Mouse (Mus musculus): ENCODE data around the gene Pdcd5. TPM values are rescaled to one million over a fixed set of nuclear protein-coding genes. Genes with fewer than 3 reads are reported as not detected.

Gene Pdcd5
- total RNA-seq, 2 experiments from 2014 or later, result 52.4 to 86.1 TPM

- peak; percentile 44 for ATAC-seq (ENCODE audit: poor library complexity, severe bottlenecking)
Measured at GRCm38 (mm10) chr7:35646317-35647081, 822 bp downstream of the Pdcd5 start.

DNA sequence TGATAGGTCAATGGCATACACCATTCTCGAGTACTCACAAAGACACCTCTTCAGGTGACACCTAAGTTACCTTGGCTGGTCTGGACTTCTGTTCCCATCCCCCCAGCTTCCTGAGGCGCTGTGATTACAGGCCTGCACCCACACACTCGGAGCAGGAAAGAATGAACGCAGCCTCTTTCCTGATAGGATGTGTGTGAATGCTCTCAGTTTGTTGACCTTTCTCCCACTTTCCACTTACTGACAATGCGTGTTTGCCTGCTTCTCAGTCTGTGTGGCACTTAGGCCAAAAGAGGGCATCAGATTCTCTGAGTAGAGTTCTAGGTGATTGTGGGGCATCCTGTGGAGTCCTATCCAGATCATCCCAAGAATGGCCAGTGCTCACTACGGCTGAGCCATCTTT is 7.2 kb downstream of the Pdcd5 start:
- no peak for ATAC-seq (ENCODE audit: poor library complexity, severe bottlenecking)

- ATAC-seq (ENCODE audit: poor library complexity, severe bottlenecking), result no peak
Measured at GRCm38 (mm10) chr7:35636874-35637273, 10.4 kb downstream of the Pdcd5 start.

DNA sequence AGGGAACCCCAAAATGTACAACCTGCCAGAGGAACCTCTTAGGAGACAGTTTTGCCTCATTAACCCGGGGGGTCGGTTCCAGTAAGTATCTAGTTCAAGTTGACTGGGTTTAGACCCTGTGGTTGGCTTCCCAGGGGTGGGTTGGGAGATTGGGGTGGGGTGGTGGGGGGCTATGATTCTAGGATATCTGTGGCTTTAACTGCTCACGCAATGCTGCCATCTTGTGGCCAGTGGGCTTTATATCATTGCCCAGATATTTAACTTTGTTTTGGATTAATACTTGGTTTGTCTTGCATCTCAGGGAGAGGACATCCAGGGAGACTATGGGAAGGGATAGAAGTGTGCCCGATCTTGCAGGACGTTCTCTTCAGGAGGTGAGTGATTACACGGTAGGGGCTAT is 11.1 kb downstream of the Pdcd5 start:
- ATAC-seq (ENCODE audit: poor library complexity, severe bottlenecking), result no peak

GRCm38 (mm10) chr7:35628496-35628895 is 18.8 kb downstream of the Pdcd5 start:
- ATAC-seq (ENCODE audit: poor library complexity, severe bottlenecking), result peak; percentile 56; the same call in 1 of the 2 replicates

GRCm38 (mm10) chr7:35627371-35627770 is 19.9 kb downstream of the Pdcd5 start:
- ATAC-seq (ENCODE audit: poor library complexity, severe bottlenecking), result no peak

DNA sequence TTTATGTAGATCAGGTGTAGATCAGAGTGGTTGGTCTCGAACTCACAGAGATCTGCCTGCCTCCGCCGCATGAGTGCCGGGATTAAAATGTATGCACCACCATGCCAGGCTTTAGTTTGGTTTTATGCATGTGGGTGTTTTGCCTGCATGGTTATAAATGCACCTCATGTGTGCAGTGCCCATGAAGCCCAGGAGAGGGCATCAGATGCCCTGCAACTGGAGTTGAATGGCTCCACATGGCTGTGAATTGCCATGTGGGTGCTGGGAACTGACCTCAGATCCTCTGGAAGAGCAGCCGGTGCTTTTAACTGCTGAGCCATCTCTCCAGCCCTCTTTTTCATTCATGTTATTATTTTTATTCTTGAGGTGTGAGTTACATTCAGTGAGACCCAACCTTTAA is 21.3 kb downstream of the Pdcd5 start:
- no peak for ATAC-seq (ENCODE audit: poor library complexity, severe bottlenecking)

GRCm38 (mm10) chr7:35622626-35623025 is 24.7 kb downstream of the Pdcd5 start:
- no peak for ATAC-seq (ENCODE audit: poor library complexity, severe bottlenecking)

DNA sequence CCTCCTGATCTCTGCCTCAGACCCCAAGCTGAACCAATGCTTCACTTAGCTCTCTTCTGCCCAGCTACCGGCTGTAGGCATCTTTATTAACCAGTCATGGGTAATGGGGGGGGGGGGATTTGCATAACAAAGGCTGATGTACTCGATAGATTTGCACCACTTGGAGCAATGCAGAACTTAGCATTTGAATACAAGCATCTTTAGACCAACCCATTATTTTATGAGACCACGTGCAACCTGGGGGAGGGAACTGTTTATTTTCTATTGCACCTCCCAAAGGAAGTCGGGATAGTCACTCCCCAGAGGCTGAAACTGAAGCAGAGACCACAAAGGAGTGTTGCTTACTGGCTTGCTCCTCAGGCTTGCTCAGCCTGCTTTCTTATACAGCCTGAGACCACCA is 29.8 kb downstream of the Pdcd5 start:
- no peak for ATAC-seq (ENCODE audit: poor library complexity, severe bottlenecking)

- peak; percentile 86 for ATAC-seq (ENCODE audit: poor library complexity, severe bottlenecking)
Measured at GRCm38 (mm10) chr7:35609245-35609644, 38.1 kb downstream of the Pdcd5 start.

DNA sequence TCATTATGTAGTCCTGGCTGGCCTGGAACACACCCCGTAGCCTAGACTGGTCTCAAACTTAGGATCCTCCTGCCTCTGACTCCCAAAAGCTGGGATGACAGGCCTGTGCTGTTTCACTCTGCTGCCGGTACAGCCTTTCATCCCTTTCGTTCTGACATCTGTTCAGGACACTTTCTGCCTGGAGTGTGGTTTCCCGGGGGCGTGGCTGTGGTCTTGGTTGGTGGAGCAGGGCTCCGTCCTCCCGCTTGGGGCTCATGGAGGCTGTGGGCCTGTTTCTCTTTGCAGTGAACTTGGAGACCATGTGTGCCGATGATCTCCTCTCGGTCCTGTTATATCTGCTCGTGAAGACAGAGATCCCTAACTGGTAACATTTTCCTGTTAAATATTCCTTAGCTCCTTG is 40.5 kb downstream of the Pdcd5 start:
- peak; percentile 49; the same call in 1 of the 2 replicates for ATAC-seq (ENCODE audit: poor library complexity, severe bottlenecking)

- ATAC-seq (ENCODE audit: poor library complexity, severe bottlenecking), result no peak
Measured at GRCm38 (mm10) chr7:35602766-35603165, 44.6 kb downstream of the Pdcd5 start.

GRCm38 (mm10) chr7:35601106-35601505 is 46.2 kb downstream of the Pdcd5 start:
- peak; percentile 56 for ATAC-seq (ENCODE audit: poor library complexity, severe bottlenecking)

GRCm38 (mm10) chr7:35600031-35600430 is 47.3 kb downstream of the Pdcd5 start:
- no peak for ATAC-seq (ENCODE audit: poor library complexity, severe bottlenecking)

DNA sequence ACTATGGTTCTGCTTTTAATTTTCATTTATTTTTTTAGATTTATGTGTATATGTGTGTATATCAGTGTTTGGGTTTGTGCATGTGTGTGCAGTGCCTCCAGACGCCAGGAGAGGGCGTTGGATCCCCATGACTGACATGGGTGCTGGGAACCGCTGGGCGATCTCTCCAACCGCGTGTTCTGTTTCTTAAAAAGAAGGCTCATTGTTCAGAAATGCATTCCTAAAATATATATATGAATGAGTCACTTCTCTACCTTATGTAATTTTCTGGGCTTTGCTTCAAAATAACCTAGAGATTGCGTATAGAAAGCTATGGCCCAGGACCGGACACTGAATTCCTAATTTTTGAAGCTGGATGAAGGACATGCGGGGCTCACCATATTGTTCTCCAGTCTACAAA is 47.8 kb downstream of the Pdcd5 start:
- ATAC-seq (ENCODE audit: poor library complexity, severe bottlenecking), result no peak

DNA sequence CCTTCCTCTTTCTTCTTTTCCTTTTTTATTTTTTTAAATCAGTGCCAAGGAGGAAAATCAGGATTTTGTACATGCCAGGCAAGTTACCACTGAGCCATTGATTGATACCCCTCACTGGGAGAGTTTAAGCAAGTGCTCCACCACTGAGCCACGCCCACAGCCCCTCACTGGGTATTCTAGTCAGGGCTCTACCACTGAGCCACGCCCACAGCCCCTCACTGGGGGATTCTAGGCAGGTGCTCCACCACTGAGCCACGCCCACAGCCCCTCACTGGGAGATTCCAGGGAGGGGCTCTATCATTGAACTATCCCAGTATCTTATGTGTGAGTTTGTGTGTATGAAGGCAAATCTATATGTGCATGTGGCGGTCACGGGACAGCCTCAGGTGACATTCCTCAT is 53.0 kb downstream of the Pdcd5 start:
- no peak for ATAC-seq (ENCODE audit: poor library complexity, severe bottlenecking)

Other genes with a start within 250 kb of the Pdcd5 start
- gene Slc7a9, start 198.7 kb downstream of the Pdcd5 start, total RNA-seq (2015), result not detected in 2 replicates
- gene Slc7a9, start 198.7 kb downstream of the Pdcd5 start, total RNA-seq (2017), result not detected in 2 replicates
- gene Tdrd12, start 109.8 kb downstream of the Pdcd5 start, total RNA-seq (2015), result not detected in 2 replicates
- gene Tdrd12, start 109.8 kb downstream of the Pdcd5 start, total RNA-seq (2017), result not detected in 2 replicates
- 39.6 and 46.4 TPM in 2 replicates for gene Nudt19, start 91.2 kb downstream of the Pdcd5 start, total RNA-seq (2015)
- 21.1 and 22.2 TPM in 2 replicates for gene Nudt19, start 91.2 kb downstream of the Pdcd5 start, total RNA-seq (2017)
- 0.09 TPM in 1 of 2 replicates, not detected in the other for gene Rgs9bp, start 61.9 kb downstream of the Pdcd5 start, total RNA-seq (2015)
- gene Rgs9bp, start 61.9 kb downstream of the Pdcd5 start, total RNA-seq (2017), result 0.04 and 0.11 TPM in 2 replicates
- gene Ankrd27, start 61.3 kb downstream of the Pdcd5 start, total RNA-seq (2015), result 11.6 and 16.8 TPM in 2 replicates
- gene Ankrd27, start 61.3 kb downstream of the Pdcd5 start, total RNA-seq (2017), result 17.0 and 21.4 TPM in 2 replicates
- gene Dpy19l3, start 106.9 kb upstream of the Pdcd5 start, total RNA-seq (2015), result 4.9 and 6.2 TPM in 2 replicates
- gene Dpy19l3, start 106.9 kb upstream of the Pdcd5 start, total RNA-seq (2017), result 1.3 and 1.7 TPM in 2 replicates
- gene Zfp507, start 155.5 kb upstream of the Pdcd5 start, total RNA-seq (2015), result 1.4 and 2.8 TPM in 2 replicates
- gene Zfp507, start 155.5 kb upstream of the Pdcd5 start, total RNA-seq (2017), result 1.4 and 3.7 TPM in 2 replicates